Mouse (Mus musculus) CD4-positive, CD25-positive, alpha-beta regulatory T cell, adult 2 months (primary cell): ENCODE results near the gene Birc2.
"Not testable (repeated sequence)": the region's sequence is repeated elsewhere in the genome, so short reads cannot be mapped to it uniquely, and the experiment has no call there.

Source experiments
- DNase-seq: peaks from one replicate; pipeline ENCODE4 v3.0.0-alpha.2; 2012; ENCODE audit warnings: low read depth, low spot score

Birc2 gene

DNA sequence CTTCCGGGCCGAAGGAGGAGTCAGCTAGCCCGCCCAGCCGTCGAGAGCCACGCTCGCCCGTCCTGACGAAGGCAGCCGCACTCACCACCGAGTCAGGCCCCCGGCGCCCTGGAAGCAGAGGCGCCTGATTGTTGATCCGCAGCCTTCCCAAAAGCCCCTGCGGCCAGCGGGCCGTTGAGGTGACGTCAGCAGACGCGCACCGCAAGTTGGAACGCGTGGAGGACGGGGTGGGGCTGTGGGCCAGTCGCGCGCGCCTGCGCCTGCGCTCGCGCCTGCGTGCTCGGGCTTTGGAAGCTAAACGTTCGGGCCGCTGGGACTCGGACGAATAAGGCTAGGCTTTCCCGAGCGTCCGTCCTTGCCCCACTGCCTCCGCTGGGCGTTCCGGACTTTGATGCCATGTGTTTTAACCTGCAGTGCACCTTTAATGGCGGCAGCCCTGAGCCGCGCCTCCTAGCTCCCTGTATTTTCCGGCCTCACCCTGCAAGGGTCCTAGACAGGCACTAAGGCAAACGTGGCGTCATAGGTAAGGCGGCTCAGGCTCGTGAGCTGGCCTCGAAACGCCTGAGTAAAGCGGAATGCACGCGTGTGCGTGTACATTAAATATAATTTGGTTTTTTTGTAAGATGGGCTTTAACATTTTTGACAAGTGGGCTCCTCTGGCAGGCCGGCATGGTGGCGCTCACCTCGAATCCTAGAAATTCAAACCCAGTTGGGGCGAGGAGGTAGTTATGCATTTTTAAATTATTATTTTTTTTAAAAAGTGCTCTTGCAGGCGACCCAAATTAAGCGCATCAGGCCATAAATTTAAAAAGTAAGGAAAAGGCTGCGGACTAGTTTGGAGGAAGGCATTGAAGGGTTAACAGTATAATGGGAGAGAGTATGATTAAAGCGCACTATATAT is at the start of gene Birc2:
Birc2 (minus strand) TSS at position 160 of the 901 bp plus-strand sequence.
- DNase-seq, result peak; percentile 98

DNA sequence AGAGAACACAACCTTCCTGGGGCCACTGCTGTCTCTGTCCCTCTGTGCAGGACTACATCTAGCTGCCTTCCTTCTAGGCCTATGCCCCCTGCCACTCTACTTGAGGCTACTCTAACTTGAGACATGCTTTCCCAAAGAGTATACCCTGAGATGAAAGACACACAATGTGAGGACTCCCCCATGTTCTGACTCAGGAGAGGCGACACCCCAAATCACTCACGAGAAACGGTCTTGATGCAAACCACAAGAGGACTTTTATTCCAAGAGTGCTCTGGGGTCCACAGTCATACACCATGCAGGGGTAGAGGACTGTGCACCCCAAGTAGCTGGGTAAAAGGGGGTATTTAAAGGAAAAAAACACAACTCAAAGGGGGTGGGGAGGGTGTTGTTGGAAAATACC is 47.5 kb upstream of the Birc2 start:
- DNase-seq, result no peak

DNA sequence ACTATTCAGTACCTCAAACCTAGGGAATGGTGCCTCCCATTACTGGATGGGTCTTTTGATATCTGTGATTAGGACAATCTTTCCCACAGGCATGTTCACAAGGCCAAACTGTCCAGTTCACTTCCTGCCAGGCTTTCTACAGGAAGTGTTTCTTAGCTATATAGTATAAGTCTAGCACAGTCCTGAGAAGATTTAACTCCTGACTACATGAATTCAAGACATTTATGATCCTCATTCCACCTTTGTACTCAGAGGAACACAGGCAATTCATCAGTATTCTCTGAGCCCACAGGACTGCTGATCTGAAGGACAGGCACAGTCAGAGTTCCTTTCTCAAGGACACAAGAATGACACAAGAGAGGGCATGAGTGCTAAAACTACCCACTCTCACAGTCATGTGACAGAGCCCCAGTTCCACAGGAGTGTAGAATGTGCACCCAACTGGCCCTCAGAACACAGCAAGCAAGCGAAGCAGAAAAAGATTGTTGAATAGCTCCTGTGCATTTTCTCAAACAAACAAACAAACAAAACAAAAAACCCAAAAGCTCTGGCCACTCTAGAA is 45.5 kb upstream of the Birc2 start:
- no peak for DNase-seq

DNA sequence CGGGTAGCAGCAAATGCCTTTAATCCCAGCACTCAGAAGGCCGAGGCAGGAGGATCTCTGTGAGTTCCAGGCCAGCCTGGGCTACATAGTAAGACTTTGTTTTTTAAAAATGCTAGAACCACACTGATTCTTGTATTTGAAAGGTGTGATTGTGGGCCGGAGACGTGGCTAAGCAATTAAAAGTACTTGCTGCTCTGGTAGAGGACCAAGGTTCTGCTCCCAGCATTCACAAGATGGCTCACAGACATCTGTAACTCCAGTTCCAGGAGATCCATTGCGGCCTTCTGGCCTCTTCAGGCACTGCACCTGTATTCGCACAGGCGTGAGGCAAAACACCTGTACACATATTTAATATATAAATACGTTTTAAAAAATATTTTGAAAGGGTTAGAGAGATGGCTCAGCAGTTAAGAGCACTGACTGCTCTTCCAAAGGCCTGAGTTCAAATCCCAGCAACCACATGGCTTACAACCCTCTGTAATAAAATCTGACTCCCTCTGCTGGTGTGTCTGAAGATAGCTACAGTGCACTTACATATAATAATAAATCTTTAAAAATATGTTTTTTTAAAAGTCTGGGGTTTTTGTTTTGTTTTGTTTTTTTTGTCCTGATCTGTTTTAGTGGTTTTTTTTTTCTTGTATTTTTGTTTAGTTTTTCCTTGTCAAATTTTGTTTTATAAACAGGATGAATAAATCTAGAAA is 36.8 kb upstream of the Birc2 start:
- peak; percentile 67 for DNase-seq

DNA sequence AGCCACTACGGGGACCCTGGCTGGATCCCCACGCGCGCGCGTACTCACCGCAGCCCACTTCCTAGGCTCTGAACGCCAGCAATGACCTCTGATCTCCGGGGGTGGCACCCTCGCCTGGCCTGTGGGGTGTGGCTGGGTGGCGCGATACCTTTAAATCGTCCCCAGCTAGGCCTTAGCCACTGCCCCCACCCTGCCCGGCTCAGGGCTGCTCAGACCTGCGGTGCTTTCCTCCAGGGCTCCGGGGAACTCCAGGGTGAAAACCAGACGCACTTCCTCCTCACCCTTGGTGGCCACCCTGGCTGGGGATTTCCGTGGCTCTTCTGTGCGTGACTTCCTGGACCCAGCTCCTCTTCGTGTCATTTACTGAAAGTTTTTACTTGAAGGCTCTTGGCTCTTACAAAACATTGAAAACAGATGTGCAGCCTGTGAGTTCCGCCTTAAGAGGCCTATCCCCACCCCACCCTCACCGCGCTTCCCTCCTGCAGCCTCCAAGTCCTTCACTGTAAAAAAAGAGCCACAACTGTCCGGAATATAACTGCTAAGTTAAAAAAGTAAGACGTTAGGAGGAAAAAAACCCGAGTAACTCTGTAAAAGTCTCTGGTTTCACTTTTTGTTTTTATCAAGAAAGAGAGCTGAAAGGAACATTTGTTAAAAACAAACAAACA is 36.0 kb upstream of the Birc2 start, which contains the start of gene Birc3:
Birc3 (minus strand) TSS at position 412 of the 665 bp plus-strand sequence.
- peak; percentile 96 for DNase-seq

DNA sequence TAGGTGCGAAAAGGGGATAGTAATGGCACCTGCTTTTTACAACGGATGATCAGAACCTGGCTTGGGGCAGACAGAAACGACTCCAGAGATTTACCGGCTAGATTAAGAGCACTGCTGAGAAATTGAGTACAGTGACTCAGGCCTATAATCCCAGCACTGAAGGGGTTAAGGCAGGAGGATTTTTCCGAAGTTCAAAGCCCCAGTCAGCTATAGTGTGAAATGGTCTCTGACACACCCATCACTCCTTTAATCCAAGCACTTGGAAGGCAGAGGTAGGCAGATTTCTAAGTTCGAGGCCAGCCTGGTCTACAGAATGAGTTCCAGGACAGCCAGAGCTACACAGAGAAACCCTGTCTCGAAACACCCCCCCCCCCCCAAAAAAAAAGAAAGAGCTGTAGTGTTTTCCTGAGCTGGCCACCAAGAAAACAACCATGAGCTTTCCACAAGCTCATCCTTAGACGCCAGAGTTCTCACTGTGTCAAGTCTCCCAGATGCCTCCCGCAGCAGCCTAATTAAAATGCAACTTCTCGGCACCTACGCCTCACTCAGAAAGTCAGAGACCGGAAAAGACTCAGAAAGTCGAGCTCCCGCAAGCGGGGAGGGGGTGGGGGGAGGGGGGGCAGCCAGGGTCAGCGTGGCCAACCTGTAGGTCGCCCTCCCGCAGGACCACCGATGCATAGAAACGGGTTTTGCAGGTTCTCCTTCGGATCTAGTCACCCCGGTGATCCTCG is 35.3 kb upstream of the Birc2 start:
- no peak for DNase-seq

DNA sequence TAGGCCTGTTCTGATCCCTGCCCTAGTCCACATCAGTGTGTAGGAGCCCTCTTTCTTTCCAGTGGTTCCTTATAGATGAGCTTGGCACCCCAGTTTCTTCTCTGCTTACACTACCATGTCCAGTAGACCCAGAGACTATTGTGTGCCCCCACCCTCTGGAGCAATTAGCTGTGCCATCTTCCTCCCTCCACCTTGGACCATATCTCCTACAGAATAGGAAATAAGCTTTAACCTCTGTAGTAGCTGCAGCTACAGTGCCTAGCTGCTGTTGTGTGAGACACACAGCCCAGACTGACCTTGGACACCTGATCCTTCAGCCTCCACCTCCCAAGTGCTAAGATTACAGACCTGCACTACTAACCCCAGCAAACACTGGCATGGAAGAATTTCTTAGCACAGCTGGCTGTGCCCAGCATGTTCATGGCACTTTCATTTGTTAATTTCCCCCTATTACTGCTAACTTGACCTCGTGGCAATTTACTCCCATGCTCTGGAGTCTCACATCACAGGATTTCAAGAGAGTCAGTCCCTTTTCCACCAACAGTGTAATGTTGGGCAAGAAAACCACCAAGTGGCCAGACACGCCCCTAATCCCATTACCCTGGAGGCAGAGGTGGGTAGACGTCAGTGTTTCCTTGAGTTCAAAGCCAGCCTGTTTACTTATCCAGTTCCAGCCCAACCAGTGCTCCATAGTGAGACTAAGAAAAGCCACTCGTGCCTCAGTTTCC is 34.6 kb upstream of the Birc2 start:
- peak; percentile 77 for DNase-seq

DNA sequence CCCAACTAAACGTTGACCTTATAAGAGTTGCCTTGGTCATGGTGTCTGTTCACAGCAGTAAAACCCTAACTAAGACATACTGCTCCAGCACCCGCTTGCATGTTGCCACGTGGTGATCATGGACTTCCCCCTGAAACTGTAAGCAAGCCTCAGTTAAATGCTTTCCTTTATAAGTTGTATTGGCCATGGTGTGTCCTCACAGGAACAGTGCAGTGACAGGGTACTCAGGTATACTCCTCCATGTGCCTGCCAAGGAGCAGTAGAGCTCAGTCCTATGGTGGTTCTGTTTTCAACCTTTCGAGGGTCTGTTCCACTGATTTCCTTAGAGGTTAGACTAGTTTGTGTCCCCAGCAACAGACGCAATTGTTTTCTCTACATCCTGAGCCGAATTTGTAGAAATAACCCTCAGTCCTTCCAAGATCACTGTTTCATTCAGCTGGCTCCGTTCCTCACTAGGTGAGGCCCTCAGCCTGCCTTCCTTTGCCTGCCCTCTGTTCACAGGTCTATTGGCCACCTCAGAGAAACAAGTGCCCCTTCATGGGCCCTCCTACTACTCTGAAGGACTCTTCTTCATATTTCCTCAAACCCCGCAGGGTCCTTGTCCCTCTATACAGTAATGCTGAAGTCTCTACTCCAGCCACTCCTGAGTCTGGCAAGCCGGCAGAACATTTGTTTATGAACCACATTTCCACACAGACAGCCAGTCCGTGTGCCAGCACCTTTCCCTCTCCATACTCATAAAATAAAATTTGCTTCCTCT is 33.9 kb upstream of the Birc2 start:
- DNase-seq, result peak; percentile 62

DNA sequence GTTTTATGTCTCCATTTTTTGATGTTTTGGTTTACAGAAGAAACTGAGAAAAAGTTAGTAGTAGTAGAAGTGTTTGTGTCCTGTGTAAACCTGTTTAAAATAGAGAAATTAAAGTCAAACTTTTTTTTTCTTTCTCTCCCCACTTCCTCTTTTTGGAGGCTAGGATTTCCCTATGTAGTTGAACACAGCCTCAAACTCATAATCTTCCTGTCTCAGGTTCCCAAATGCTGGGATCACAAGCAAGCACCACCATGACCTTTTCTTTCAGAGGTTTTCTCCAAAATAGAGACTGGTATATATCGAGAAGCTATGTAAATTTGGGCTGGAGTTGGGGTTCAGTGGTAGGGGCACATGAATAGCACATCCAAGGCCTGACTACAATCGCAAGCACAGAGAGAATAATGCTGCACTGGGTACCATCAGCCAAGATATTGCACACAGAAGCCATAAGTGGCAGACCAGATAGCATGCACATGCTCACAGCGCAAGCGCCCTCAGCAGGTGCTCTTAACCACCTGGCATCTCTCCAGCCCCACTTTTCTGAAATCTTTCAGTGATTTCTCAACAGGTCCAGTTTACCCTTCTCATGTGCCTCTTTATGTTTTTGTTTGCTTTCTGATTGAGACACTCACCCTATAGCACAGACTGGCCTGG is 32.1 kb upstream of the Birc2 start:
- peak; percentile 70 for DNase-seq

DNA sequence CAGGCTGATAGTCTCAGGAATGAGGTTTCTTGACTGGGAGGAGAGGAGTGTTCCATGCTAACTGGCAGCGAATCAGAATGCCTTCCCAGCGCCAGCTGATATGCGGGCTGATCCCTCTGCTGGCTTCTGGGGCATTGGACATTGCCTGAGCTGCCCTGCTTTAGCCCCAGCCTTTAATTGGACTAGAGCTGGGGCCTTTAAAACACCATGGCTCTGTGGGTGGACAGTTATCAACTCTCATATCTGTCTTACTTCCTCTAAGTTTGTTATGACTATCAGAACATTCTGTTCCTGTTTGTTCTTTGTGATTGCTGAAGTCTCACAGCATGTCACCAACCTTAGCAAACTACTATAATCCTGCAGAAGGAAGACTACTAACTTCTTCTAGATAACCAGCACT is 31.1 kb upstream of the Birc2 start:
- DNase-seq, result peak; percentile 49

DNA sequence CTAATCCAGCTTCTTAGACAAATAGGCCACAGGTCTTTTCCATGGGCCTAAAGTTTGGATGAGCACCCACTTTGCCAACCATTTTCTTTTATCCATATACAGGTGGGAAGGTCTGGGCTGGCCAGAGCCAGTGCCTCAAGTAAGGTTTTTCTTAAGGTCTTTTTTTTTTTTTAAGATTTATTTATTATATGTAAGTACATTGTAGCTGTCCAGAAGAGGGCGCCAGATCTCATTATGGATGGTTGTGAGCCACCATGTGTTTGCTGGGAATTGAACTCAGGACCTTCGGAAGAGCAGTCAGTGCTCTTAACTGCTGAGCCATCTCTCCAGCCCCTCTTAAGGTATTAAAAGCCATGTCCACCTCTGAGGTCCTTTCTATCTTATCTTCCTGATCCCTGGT is 30.1 kb upstream of the Birc2 start:
- DNase-seq, result peak; percentile 65

DNA sequence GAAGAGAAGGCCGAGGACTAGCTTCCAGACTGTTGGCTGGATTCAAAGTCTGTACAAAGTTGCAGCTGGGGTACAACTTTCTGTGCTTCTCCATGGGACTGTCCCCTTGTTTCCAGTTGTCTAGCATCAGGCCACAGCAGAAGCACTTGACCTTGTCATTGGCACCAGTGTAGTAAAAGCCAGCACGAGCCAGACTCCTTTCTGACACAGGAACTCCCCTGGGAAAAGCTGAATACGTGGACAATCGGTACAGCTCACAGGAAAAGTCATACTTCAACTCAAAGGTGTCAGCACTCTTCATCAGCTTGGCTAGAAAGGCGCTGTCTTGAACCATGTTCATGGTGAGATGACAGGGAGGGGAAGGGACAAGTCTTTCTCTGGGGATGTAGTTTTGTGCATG is 24.1 kb upstream of the Birc2 start:
- DNase-seq, result no peak

DNA sequence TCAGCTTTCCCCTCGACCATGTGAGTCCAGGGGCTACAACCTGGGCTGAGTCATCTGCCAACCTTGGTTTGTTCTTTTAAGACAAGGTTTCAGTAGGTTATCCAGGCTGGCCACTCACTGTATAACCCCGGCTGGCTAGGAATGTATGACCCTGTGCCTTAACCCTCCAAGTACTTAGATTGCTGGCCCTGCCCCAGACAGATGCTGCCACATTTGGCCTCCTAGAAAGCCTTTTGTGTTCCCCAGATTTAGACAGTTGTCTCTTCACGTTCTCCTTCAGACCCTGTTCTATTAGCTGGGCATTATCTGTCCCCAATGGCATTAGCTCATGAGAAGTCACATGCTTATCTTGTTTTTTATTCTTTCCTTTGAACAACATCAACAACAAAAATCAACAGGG is 19.0 kb upstream of the Birc2 start:
- no peak for DNase-seq

DNA sequence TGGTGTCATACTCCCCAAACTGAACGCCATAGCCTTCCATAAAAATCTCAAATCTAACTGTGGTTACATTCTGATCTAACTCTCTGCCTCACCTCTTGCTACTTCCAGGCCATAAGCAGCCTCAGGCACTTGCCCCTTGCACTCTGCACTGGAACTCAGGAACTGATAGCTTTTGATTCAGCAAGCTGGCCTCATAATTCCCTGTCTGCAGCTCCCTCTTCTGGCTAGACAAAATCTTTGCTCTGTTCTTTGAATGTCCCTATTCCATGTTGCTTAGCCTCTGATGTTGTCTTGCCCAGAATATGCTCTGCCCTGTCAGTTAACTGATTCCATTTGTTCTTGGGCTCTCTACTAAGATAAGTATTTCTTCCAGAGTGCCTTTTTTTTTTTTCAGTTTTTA is 18.5 kb upstream of the Birc2 start:
- peak; percentile 69 for DNase-seq

DNA sequence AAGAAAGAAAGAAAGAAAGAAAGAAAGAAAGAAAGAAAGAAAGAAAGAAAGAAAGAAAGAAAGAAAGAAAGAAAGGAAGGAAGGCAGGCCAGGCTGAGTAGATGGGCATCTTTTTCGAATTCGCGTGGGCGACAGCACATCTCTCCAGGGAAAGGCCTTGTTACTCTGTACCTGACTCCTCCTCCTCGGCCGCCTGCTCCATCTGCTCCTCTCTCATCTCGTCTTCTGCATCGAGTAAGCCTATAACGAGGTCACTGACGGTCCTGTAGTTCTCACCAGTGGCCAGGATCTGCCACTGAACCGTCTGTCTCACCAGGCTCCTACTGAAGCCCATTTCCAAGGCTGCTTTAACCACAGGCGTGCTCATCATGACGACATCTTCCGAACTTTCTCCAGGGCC is 17.3 kb upstream of the Birc2 start:
- DNase-seq, result not testable (repeated sequence)

DNA sequence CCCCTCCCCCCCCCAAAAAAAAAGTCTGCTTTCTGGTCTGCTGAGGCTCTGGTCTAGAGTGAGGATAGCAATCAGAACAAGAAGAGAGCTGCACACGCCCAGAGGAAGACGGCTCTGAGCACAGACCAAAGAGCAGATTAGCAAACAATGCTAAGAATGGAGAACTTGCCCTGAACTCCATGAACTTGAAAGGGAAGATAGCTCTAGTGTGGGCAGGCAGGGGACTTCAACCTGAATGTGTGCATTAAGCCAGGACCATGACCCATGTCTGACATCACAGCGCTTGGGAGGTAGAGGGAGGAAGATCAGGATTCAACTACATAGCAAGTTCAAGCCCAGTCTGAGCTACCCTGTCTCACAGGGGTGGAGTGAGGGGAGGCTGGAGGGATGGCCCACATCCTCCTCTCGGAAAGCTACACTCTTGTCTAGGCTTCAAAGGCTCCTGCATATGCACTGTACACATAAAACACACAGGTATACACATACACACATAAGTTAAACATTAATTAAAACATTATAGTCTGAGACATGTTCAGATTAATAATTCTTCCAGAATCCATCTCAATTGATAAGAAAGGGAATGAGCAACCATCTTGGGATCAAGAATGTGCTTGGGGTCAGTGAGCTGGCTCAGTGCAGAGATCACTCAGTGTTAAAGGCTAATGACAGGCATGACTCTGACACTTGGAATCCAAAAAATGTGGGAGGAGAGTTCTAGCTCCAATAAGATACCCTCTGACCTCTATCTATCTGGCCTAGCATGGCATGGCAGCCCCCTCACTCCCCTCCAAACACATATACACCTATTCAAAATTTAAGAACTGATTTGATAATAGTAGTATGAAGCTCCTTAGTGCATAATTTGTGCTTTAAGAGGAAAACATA is 15.7 kb upstream of the Birc2 start:
- DNase-seq, result no peak

DNA sequence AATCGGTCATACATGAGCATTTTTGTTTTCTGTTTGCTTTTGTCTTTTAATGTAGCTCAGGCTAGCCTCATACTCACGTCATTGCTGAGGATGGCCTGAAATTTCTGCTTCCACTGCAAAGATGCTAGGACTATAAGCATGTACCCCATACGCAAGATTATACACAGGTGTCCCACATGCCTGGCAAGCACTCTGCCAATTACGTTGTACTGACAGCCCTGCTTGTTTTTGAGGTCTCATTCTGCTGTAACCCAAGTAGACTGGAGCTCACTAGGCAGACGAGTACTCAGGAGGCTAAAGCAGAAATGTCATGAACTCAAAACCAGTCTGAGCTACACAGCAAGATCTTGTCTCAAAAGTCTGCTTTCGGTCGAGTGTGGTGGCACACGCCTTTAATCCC is 15.0 kb upstream of the Birc2 start:
- no peak for DNase-seq

DNA sequence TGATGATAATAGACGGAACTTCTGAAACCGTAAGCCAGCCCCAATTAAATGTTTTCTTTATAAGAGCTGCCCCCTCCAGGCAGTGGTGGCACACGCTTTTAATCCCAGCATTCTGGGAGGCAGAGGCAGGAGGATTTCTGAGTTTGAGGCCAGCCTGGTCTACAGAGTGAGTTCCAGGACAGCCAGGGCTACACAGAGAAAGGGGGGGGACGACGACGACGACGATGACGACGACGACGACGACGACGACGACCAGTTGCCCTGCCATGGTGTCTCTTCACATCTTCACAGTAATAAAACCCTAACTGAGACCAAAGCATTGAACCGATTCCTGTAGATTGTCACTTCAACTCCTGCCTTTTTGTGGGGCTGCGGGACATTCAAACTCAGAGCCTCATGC is 11.3 kb upstream of the Birc2 start:
- DNase-seq, result no peak
